Mouse (Mus musculus) heart, postnatal 0 days (tissue): ENCODE results near the gene Gm11985. TPM values are rescaled to one million over a fixed set of nuclear protein-coding genes. Genes with fewer than 3 reads are reported as not detected.

ENCODE experiments used
- ATAC-seq: fragments of 200-750 bp; cut with Nextera tagmentation; 2 replicates; pipeline ENCODE4 v1.8.0; 2017; ENCODE audit warnings: low read depth, moderate number of reproducible peaks, moderate library complexity; ENCODE audit not compliant: insufficient read depth
- DNase-seq: peaks from one replicate; pipeline ENCODE4 v3.0.0-alpha.2; 2016; ENCODE audit warnings: low spot score
- H3K27ac ChIP-seq: fragments of 300-500 bp; sonication (generic); 2 replicates; pipeline ENCODE4 v1.5.1; 2014; ENCODE audit warnings: low read depth, mild to moderate bottlenecking
- H3K27me3 ChIP-seq: fragments of 300-500 bp; sonication (generic); 2 replicates; pipeline ENCODE4 v1.6.1; 2014; ENCODE audit warnings: low read length, mixed read lengths; ENCODE audit not compliant: control insufficient read depth, insufficient read depth
- H3K36me3 ChIP-seq: fragments of 300-500 bp; sonication (generic); replicated peaks from 2 replicates; pipeline ENCODE4 v1.6.1; 2014; ENCODE audit warnings: low read length, mixed read lengths; ENCODE audit not compliant: control insufficient read depth, insufficient read depth
- H3K4me1 ChIP-seq: fragments of 300-500 bp; sonication (generic); 2 replicates; pipeline ENCODE4 v1.6.1; 2014; ENCODE audit warnings: antibody characterized with exemption; ENCODE audit not compliant: control insufficient read depth, insufficient read depth
- H3K4me2 ChIP-seq: fragments of 300-500 bp; sonication (generic); 2 replicates; pipeline ENCODE4 v1.6.1; 2014; ENCODE audit warnings: low read depth, mild to moderate bottlenecking, low read length, moderate library complexity
- H3K4me3 ChIP-seq: fragments of 300-500 bp; sonication (generic); 2 replicates; pipeline ENCODE4 v1.5.1; 2014; ENCODE audit warnings: low read depth, low read length
- H3K9ac ChIP-seq: fragments of 300-500 bp; sonication (generic); replicated peaks from 2 replicates; pipeline ENCODE4 v1.6.1; 2014; ENCODE audit warnings: low read depth, low read length, mixed read lengths
- H3K9me3 ChIP-seq: fragments of 300-500 bp; sonication (generic); replicated peaks from 2 replicates; pipeline ENCODE4 v1.6.1; 2016; ENCODE audit warnings: low read length; ENCODE audit not compliant: control insufficient read depth
- CTCF ChIP-seq: IDR thresholded peaks from 2 replicates; pipeline ENCODE4 v1.5.1; 2016; ENCODE audit warnings: antibody characterized with exemption, control low read depth, low read depth
- EP300 ChIP-seq: IDR thresholded peaks from 2 replicates; pipeline ENCODE4 v1.6.1; 2016; ENCODE audit warnings: antibody characterized with exemption, low read depth
- WGBS: fragments of 180-500 bp; shearing (Covaris S2); extraction: QIAGEN DNeasy Blood & Tissue Kit; methylation state at CpG from one replicate; pipeline ENCODE4 v1.1.7; 2014; 5-methylcytosine and 5-hydroxymethylcytosine counted together
- polyA plus RNA-seq: library from polyadenylated mRNA; unstranded; fragments of >200 nt; fragmentation: Nextera tagmentation; extraction: Ambion mirVana; gene quantifications from 2 replicates; pipeline ENCODE4 v1.2.1, GENCODE M21; 2015
- total RNA-seq: library from RNA; depleted of rRNA; stranded (reverse); fragments of >200 nt; gene quantifications from 2 replicates; pipeline ENCODE4 v1.2.3, GENCODE M21; 2014; ENCODE audit warnings: low replicate concordance

Gm11985 gene
- total and polyA plus RNA-seq, 2 experiments from 2014 or later = not detected

DNA sequence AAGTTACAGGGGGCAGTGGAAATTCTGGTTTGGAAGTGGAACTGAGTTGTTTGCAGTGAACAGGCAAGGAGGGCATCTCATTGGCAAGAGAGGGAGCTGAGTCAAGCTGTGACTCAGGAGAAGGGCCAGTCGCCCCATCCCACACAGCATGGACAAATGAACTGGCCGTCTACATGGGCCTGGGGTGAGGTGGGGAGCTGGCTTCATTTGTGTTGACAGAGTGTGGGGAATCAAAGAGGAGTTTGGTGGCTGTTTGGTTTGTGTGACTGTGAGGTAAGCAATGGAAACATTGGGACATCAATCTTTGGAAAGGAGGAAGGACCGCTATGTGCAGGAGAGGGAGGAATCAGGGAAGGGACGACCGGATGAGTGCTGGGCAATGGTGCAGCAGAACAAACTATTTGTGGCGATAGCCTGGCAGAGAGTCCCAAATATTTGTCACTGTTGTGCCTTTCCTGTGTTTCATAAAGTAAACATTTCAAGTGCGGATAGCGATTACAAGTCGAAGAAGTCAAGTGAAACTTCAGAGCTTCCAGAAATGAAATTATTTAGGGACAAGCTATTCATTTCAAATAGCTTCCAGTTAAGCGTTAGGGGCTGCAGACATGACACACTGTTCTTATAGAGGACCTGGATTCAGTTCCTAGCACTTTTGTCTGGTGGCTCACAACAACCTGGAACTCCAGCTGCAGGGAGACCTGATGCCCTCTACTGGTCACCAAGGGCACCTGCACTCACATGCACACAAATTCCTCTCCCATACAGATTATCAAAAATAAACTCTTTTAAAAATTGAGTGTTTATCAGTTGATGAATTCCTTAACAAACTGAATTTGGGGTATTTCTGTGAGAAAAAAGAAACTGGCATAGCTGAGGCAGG is 6.3 kb upstream of the Gm11985 start:
- no peak for ATAC-seq
- WGBS = 89% methylated on average over 10 of the region's 10 CpGs

DNA sequence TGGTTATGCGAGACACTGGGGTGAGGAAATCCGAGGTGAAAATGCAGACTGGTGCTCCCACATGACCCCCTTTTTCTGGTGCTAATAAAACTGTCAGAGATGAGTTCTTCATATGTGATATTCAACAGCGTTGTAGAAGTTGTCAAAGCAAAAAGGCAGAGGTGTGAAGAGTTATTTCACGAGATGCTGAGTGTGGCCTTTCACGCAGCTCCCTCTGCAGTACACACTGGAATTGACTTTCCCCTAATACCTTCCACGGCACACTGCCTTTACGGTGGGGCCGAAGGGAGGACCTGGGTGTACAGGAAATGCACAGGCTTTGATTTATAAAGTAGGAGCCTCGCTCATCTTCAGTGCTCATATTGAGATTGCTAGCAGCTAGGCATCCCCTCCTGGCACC is 4.8 kb upstream of the Gm11985 start:
- H3K4me1 ChIP-seq = no peaks in the 10 kb centered on the region
- no peak for DNase-seq
- H3K9ac ChIP-seq = no peak overlapping the region
- no peaks in the 10 kb centered on the region for H3K36me3 ChIP-seq
- 0 out of 2 replicates have a peak, but pooled peaks cover 3% of the 10 kb centered on the region for H3K27me3 ChIP-seq
- TF ChIP-seq CTCF (no peak), EP300 (no peak)
- no peak overlapping the region for H3K27ac ChIP-seq
- ATAC-seq = no peak
- H3K4me2 ChIP-seq = no peak overlapping the region
- H3K4me3 ChIP-seq = no peak overlapping the region
- H3K9me3 ChIP-seq = peaks cover 4% of the 10 kb centered on the region
- WGBS = 57% methylated on average over 9 of the region's 9 CpGs

More for the DNA sequence above, 6.3 kb upstream of the Gm11985 start:
- no peak overlapping the region for H3K27ac ChIP-seq
- H3K9me3 ChIP-seq = peaks cover 4% of the 10 kb centered on the region
- no peak for DNase-seq
- TF ChIP-seq EP300 = no peak
- TF ChIP-seq CTCF = no peak
- no peak overlapping the region for H3K4me3 ChIP-seq
- 0 out of 2 replicates have a peak, but pooled peaks cover 3% of the 10 kb centered on the region for H3K27me3 ChIP-seq
- no peak overlapping the region for H3K9ac ChIP-seq
- no peaks in the 10 kb centered on the region for H3K4me1 ChIP-seq
- H3K36me3 ChIP-seq = no peaks in the 10 kb centered on the region
- no peak overlapping the region for H3K4me2 ChIP-seq

DNA sequence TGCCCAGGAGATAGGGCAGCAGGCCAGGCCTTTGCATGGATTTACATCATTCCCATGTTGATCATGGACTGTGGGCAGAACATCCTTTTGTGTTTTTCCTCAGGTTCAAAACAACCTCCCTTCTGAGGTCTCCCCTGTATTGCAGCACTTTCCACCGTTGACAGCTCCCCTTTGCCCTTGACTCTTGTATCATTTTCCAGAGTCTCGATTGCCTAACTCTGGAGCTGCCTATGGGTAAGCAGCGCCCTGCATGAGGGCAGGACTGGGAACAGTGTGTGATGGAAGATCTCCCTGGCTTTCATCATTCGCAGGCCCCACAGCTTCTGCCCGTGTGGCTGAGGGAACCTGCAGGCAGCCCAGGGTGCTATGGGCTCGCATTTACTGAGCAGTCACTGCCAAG is 4.3 kb upstream of the Gm11985 start:
- Histone ChIP-seq H3K4me2 (no peak overlapping the region), H3K4me3 (no peak overlapping the region), H3K4me1 (no peaks in the 10 kb centered on the region), H3K27ac (no peak overlapping the region), H3K36me3 (no peaks in the 10 kb centered on the region), H3K9ac (no peak overlapping the region), H3K27me3 (0 out of 2 replicates have a peak, but pooled peaks cover 3% of the 10 kb centered on the region), H3K9me3 (peaks cover 4% of the 10 kb centered on the region)
- WGBS = 30% methylated on average over 6 of the region's 6 CpGs
- TF ChIP-seq CTCF (no peak), EP300 (no peak)
- no peak for ATAC-seq
- no peak for DNase-seq

DNA sequence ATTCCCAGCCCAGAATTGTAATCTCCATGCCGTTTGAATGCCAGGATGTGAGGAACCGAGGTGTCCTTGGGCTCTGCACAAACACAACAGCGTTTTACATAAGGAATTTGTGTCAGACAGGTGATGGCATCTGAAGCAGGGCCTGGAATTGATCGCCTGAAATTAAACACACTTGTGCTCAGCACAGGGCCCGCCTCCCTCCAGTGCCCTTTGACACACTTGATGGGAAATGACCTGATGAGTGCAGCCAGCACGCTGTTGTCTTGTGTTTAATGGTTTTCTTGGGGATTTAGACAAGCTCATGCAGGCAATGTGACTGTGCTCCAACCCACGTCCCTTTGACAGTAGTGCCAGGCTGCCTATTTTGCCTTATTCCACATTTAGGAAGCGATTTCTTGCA is 897 bp downstream of the Gm11985 start:
- Histone ChIP-seq H3K4me1 (no peaks in the 10 kb centered on the region), H3K4me3 (no peak overlapping the region), H3K9me3 (no peaks in the 10 kb centered on the region), H3K36me3 (no peaks in the 10 kb centered on the region), H3K4me2 (no peak overlapping the region), H3K9ac (no peak overlapping the region), H3K27me3 (0 out of 2 replicates have a peak, but pooled peaks cover 2% of the 10 kb centered on the region), H3K27ac (no peak overlapping the region)
- TF ChIP-seq EP300 (no peak), CTCF (no peak)
- DNase-seq (no peak), ATAC-seq (no peak)
- 69% methylated on average over 8 of the region's 8 CpGs for WGBS

DNA sequence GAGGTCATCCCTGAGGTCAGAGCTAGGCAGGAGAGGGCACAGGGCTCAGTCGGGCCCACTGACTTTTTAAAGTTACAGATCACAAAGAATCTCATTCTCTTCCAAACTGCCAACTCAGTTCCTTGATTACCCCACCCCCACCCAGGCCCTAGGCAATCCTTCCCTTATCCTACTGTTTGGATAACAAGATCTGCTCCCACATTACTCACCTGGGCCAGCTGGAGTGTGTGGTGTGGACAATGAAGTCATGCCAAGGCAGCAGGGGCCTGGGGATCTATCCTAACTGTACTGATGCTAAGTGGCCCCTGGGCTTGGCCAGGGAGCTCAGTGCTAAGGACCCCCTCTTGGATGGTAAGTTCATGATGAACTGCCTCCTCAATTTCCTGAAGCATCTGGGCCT is 3.9 kb downstream of the Gm11985 start:
- Histone ChIP-seq H3K4me2 (no peak overlapping the region), H3K4me1 (no peaks in the 10 kb centered on the region), H3K4me3 (no peak overlapping the region), H3K27ac (no peak overlapping the region), H3K9ac (no peak overlapping the region), H3K27me3 (no peaks in the 10 kb centered on the region), H3K36me3 (no peaks in the 10 kb centered on the region), H3K9me3 (no peaks in the 10 kb centered on the region)
- 38% methylated on average over 1 of the region's 1 CpGs for WGBS
- DNase-seq (no peak), ATAC-seq (no peak)
- TF ChIP-seq CTCF (no peak), EP300 (no peak)
